Mouse (Mus musculus) cerebral cortex, adult 2 months (tissue): ENCODE measurements around the gene Apoc1.

ENCODE experiments used
- WGBS: fragments of 180-500 bp; shearing (Covaris S2); methylation state at CpG from one replicate; pipeline ENCODE4 v1.1.7; 2018; 5-methylcytosine and 5-hydroxymethylcytosine counted together

The Apoc1 gene

DNA sequence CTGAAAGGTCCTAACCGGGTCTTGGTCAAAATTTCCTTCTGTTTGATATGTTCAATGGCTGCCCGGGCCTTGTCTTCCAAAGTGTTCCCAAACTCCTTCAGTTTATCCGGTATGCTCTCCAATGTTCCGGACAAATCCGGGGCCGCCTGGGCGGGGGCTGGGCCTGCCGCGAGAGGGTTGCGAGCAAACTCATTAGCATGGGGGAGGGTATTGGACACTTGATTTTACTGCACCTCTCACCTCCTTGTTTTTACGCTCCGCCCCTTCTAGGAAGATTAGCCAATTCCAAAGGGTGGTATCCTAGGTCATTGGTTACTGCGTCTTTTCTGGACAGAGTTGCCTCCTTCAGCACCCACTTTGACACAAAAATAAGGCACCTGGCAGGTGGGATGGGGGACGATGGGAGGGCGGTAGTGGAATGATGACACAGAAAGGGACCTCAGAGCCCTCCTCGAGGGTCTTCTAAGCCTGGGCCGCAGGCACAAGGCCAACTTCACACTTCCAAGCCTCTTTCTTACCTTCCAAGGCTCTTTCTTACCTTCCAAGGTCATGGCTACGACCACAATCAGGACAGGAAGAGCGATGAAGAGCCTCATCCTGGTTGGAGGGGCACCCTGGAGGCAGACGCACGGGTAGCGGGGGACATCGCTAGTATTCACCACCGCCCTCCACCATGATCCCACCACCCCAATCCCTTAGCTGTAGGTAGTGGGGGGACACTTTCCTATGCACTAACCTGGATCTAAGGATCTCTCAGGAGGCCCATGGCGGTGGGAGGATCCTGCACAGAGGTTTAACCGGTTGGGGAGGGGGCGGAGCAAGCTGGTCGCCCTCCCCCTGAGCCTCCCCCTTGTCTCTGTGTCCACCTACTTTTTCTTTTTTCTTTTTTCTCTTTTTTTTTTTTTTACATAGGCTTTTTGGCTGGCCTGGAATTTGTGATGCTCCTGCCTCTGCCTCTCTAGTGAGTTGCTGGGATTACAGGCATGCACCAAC lies at the start of gene Apoc1:
Gene Apoc1, minus strand, starts transcription at position 788 of the 993 bp plus-strand sequence.
- 74% methylated on average over 28 of the region's 28 CpGs for WGBS

DNA sequence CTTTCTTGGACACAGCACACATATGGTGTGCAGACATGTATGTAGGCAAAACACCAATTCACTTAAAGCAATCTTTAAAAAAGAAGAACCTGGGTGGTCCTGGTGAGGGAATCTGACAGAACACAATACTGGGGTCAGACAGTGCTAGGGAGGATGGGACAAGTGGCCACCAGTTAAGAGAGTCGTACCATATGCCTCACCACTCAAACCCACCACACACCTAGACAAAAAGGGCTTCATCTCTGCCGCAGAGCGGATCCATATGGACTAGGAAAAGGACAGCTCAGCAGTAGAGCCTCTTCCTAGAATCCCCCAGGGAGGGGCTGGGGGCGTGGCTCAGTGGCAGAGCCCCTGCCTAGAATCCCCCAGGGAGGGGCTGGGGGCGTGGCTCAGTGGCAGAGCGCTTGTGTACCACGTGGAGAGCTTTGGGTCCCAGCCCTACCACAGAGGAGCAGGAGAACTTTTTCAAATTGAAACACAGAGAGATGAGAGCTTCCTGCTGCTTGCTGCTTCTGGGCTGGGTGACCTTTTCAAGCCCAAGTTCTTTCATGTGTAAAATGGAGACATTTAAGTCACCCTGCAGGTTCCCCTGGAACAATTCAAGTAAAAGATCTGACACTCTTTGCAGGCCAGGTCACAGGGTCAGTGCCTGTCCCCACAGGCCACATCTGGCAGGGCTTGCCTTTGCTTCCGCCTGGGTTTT lies 49.0 kb upstream of the Apoc1 start:
- WGBS: 50% methylated on average over 8 of the region's 8 CpGs

DNA sequence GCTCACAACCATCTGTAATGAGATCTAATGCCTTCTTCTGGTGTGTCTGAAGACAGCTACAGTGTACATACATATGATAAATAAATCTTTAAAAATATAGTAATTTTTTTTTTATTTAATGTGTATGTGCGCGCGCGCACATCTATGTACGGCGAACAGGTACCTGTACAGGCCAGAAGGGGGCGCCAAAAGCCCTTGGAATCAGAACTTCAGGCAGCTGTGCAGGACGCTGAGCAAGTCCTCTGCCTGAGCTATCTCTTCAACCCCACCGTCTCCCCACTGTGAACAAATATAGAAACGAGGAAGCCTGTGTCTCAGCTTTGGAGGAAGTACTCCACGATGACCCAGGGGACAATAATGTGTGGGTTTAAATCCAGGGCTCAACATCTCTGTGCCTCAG lies 47.8 kb upstream of the Apoc1 start:
- WGBS: 82% methylated on average over 11 of the region's 11 CpGs

DNA sequence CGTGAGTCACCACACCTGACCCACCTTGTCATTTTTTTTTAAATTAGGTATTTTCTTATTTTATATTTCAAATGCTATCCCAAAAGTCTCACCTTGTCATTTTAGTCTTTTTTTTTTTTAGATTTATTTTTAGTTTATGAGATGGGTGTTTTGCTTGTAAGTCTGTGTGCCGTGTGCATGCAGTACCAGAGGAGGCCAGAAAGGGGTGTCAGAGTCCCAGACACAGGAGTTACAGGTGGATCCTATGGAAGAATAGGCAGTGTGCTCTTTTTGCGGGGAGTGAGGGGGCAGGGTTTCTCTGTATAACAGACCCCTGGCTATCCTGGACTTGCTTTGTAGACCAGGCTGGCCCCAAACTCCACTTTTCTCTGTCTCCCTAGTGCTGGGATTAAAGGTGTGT lies 46.3 kb upstream of the Apoc1 start:
- 93% methylated on average over 3 of the region's 3 CpGs for WGBS

DNA sequence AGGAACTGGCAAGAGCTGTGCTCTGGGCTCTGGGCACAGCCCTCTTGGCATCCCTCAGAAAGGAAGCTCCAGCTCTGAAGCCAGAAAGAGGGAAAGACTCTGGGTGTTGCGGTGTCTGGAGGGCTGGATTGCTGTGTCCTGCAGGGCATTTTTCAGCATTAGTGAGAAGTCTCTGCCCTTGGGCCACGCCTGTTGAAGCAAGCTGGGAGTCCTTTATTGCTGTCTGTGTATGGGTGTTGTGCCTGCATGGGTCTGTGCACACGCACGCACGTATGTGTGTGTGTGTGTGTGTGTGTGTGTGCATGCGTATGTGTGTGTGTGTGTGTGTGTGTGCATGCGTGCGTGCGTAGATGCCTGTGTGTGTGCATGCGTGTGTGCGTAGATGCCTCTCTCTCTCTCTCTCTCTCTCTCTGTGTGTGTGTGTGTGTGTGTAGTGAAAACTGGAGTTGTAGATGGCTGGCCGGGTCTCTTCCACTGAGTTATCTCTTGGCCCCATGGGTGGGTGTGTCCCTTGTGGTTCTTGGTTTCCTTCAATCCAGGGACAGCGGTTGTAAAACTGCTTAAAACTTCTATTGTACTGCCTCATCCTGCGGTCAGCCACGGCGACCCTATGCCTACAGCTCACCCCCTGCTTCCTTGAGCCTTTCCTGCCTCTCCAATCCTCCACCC lies 44.1 kb upstream of the Apoc1 start:
- 90% methylated on average over 16 of the region's 16 CpGs for WGBS

DNA sequence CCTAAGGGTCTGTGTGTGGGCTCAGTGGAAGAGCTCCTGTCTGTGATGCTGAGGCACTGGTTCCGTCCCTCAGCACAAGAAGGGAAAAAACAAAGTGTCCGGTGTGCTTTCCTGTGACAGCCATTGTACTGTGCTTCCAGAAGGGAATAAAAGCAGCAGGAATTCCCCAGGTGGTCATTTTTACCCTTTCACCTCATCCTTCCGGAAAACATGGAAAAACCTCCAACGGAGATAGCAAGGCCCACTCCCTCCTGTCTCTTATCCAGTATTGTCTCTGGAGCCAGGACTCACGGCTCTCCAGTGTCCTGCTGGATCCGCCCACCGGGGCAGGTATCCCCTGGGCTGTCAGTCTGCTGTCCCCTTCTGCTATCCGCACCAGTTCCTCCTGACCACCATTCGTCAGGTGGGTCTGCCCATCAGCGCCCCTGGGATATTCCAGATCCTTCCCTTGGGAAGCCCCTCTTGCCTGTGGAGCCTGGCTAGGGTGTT lies 41.8 kb upstream of the Apoc1 start:
- WGBS: 85% methylated on average over 10 of the region's 10 CpGs

DNA sequence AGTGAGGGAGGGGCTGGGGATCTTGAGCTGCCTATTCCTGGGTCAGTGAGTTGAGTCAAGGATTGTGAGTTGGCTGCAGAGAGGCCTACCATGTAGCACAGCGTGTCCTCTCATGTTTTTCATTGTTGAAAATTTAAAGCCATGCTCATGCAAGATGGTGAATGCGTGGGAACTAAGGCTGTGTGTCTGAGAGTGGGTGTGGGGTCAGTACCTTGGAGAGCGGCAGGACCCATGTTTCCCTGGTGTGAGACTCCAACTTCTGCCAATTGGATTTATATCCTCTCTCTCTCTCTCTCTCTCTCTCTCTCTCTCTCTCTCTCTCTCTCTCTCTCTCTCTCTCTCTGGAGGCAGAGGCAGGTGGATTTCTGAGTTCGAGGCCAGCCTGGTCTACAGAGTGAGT lies 34.1 kb upstream of the Apoc1 start:
- 93% methylated on average over 4 of the region's 4 CpGs for WGBS

DNA sequence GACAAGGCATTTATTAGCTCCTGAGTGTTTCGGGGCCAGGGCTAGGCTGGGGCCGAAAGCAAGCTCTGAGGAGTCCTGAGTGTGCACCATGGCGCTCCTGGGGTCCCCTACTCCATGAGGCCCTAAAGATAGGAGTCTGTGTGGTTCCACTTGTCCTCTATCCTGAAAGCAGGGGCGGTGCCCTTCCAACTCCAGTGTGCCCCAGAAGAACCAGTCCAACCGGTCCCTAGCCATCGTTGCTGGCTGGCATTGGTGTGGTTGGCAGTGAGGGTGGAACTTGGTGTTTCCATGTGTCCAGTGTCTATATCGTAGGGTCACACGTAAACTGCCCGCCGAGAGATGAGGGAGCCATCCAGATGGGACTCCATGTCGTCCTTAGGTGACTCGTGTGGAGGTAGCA lies 31.7 kb upstream of the Apoc1 start:
- 95% methylated on average over 12 of the region's 12 CpGs for WGBS

DNA sequence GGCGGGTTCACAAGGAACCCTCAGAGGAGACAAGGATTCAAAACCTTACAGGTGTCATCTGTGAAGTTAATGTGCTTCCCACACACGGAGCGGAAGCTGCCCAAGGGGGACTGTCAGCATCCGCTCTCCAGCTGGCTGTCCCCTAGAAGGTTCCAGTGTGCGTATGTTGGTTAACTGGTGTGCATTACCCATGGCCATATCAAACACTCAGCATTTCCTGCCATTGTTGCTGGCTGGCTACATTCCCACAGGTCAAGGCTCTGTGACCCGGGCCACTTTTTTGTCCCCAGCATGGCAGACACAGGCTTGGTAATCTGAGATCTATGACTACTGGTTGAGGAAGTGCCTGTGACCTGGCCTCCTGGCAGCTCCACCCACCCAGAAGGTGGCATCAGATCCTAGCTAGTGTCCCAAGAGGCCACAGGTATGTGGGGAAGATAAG lies 30.3 kb upstream of the Apoc1 start:
- WGBS: 79% methylated on average over 6 of the region's 6 CpGs

DNA sequence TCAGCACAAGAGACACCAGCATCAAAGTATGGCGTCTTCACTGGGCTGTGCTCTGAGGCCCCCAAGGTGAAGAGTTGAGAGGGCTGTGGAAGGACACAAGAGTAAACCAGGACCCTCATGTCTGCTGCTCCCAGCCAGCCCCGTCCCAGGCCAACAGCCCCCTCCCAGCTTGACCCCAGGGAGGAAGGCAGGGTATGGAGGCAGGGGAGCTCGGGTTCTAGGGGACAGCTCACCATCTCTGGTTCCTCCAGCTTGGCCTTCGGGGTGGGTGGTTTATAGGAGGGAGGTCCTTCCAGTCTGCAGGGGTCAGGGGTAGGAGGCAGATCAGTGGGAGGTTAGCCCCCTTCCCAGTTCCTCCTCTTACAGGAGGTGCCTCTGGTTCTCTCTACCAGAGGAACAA lies 26.7 kb upstream of the Apoc1 start:
- 94% methylated on average over 4 of the region's 4 CpGs for WGBS

DNA sequence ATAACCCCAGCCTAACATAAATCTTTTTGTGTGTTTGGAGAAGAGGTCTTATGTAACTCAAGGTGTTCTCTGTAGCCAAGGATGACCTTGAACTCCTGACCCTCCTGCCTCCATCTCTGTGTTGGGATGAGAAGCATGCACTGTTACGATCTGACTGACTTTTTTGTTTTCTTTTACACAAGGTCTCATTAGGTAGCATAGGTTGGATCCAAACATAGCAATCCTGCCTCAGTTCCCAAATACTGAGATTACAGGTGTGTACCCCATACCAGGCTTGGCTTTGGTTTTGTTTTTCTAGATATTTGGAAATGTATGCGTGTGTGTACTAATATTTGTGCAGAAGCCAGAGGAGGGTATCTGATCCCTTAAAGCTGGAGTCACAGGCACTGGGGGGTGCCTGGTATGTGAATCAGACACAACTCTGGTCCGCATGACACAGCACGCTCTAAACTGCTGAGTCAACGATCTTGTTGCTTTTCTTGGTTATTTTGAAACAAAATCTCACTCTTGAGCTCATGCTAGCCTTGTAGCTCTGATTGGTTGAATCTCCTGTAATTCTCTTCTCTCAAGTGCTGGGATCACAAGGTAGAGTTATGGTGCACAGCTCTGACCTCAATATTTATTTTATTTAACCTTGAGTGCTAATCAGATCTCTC lies 26.0 kb upstream of the Apoc1 start:
- 87% methylated on average over 5 of the region's 5 CpGs for WGBS

DNA sequence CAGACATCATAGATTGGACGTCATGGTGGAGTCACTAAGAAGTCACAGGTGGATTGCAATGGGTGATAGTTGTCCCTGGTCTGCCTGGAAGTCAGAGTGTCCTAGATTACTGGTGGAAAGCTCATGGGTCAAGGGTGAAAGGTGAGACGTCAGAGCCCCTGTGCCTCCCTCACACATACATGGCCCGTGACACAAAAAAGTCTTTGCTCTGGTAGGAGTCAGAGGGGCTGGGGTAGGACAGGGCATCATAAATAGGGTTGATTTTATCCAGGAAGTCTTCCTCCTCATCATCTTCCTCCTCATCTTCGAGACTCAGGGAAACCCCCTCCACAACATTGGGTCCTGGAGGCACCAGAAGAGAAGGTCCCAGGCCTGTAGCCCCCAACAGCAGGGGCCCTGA lies 24.9 kb upstream of the Apoc1 start:
- 91% methylated on average over 4 of the region's 4 CpGs for WGBS

DNA sequence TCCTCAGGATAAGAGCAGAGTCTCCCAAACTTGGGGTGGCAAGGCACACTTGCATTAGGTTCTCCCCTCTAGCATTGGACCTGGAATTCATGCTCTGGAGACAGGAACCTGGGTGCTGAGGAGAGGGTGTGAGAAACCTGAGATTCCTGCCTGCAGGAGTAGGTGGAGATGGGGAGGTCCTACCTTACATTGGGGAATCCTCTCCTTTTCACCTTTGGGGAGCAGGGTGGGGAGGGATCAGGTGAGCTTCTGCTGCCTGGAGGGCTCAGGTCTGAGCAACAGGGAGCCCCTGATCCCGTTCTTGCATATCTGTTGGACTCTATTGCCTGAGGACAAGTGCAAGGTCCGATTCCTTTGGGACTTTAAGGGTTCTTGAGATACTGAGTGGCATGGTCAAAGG lies 24.4 kb upstream of the Apoc1 start:
- WGBS: 96% methylated on average over 2 of the region's 2 CpGs

DNA sequence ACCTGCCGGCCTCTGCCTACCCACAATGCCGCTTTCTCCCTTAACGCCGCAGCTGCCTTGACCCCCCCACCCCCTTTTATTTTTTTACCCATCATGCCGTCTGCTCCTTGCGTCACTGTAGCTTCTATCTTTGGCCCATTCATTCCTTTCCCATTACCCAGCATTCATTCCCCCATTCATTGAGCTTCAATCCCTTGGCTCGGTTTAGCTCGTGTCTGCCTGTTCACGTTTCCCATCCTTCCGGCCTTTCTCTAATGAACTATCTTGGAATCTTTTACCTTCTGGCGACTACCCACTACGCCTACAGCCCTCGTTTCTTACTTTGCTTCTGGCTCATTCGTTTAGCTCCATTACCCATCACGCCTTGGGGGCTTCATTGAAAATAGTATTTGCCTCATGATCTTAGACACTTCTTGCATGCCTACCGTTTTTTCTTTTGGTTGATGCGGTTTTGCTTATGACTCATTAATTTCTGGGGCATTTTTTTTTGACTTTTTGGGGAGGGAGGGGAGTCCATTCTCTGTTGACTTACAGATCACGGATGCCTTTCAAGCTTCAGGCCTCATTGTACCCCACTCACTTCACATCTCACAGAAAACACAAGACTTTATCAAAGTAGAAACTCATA lies 23.7 kb upstream of the Apoc1 start:
- WGBS: 2% methylated on average over 18 of the region's 18 CpGs

DNA sequence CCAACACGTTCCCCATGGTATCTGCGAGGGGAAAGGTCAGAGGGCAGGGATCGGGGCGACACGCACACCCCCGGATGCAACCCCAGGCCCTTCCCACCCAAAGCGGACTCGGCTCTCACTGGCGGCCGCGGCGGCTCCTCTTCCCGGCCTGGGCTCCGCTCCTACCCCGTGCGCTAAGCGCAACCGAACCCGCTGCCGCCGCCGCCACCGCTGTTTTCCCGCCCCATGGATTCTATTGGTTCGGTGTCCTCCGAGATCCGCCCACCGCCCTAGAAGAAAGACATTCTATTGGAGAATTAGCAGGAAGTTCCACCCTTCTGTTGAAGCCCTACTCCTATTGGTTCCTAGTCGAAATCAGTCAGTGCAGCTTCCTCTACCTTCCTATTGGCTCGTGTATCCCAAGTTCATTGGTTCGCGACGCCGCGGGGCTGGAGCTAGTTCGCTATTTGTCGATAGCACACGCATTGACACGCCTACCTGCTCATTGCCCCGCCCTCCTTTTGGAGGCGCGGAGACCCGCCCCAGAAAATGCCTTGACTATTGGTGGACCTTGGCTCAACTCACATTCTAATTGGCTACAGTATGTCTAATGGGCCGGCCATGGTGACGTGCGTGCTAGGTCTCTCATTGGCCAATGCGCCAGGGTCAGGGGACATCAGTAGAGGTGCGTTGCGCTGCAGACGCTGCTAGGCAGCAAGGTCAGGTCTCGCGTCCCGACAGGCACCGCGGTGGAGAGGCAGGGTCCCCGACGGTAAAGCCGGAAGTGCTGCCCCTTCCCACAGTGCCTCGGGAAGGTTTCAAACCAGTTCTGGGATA lies 23.0 kb upstream of the Apoc1 start, which contains the start of gene Tomm40:
Gene Tomm40, minus strand, starts transcription at position 200 of the 816 bp plus-strand sequence.
- under 1% methylated on average over 59 of the region's 59 CpGs for WGBS

DNA sequence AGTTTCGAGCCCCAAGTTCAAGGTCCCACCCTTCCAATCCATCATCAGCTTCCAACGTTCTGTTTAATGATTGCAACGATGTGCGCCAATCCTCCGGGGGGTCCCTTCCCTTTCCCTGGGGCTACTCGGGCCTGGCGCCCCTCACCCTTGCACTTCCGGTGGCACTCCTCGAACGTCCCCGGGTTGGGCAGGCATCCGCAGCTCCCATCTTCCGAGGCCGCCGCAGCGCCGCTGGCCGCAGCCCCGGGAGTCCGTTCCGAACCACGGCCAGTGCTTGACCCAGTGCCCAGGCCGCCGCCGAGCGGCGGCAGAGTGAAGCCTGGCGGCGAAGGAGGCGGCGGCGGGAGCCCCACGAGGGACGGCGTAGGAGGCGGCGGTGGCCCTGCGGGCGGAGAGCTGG lies 22.4 kb upstream of the Apoc1 start:
- WGBS: under 1% methylated on average over 39 of the region's 39 CpGs

DNA sequence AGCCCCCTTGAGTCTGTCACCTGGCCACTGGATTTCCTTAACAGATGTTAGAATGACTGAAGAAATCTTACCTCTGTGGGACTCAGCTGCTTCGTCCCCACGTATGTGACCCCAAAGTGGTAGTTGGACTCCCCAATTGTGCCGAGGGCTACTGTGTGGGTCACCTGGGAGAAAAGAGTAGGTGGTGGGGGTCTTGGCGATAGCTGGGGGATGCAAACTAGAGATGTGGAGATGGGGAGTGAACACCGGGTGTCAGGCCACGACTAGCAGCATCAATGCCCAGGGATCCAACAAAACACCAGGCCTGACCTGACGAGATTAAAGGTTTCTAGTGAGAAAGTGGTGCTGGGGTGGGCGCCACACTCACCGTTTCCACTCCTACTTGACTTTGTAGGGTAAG lies 21.1 kb upstream of the Apoc1 start:
- WGBS: 88% methylated on average over 9 of the region's 9 CpGs

DNA sequence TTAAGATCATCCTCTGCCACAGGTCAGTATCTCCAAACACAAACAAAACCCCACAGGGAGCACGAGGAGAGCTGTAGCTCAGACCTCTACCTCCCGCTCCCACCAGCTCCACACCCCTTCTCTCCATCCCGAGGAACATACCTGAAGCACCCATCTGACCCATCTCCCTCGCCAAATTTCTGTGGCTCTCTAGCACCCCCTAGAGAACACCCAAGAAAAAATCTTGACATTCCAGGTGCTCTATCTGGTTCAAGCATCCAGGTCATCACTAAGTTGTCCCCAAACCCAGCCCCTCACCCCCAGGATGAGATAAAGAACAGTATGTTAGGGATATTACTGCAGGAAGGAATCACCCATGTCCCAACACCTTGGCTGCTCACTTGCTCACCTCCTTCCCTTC lies 20.7 kb upstream of the Apoc1 start:
- WGBS: 43% methylated on average over 4 of the region's 4 CpGs

DNA sequence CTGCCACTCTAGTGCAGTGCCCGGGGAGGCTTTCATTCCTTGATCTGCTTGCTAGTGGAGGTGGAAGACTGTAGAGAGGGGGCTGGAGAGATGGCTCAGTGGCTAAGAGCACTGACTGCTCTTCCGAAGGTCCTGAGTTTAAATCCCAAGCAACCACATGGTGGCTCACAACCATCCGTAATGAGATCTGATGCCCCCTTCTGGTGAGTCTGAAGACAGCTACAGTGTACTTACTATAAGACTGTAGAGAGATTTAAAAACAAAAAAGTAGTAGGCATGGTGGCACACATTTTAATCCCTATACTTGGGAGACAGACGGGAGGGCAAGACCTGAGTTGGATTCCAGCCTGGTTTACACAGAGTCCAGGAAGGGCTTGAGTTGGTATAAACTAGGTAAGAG lies 20.0 kb upstream of the Apoc1 start:
- 35% methylated on average over 4 of the region's 4 CpGs for WGBS

DNA sequence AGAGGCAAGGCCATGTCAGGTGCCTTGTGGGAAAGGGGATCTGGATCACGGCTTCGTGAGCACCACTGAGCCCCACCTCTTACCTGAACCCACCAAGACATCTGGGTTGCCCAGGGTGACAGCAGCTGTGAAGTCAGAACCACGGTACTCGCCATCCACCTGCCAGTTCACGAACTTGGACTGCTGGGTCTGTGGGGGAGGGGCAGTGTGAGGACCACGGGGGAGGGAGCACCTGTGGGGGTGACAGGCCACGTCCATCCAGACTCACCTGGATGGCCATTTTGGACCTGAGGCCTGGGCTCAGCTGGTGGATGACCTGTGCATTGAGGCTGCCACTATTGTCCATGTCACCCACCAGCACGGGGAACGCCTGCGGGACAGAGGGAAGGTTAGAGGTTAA lies 18.2 kb upstream of the Apoc1 start:
- WGBS: 92% methylated on average over 10 of the region's 10 CpGs
